Mouse (Mus musculus) stomach, postnatal 0 days (tissue): ENCODE results near the gene Alox12.

Source experiments
- CTCF ChIP-seq: IDR thresholded peaks from 2 replicates; pipeline ENCODE4 v1.5.1; 2016; ENCODE audit warnings: antibody characterized with exemption, low read depth, mild to moderate bottlenecking, moderate library complexity
- EP300 ChIP-seq: optimal IDR thresholded peaks from 2 replicates; pipeline ENCODE3; 2016; ENCODE audit warnings: antibody characterized with exemption

GRCm38 (mm10) chr11:70207283-70207682 is 47.9 kb downstream of the Alox12 start:
- TF ChIP-seq EP300 (no peak), CTCF (no peak)
